Mouse (Mus musculus) liver, embryonic 13.5 days (tissue): ENCODE data around the gene Olfr692. TPM values are rescaled to one million over a fixed set of nuclear protein-coding genes. Genes with fewer than 3 reads are reported as not detected.

ENCODE experiments used
- ATAC-seq: fragments of 200-750 bp; cut with Nextera tagmentation; 2 replicates; pipeline ENCODE4 v1.8.0; 2017; ENCODE audit warnings: low read depth, mild to moderate bottlenecking, moderate number of reproducible peaks, moderate library complexity
- DNase-seq: peaks from one replicate; pipeline ENCODE4 v3.0.0; 2022
- H3K27ac ChIP-seq: fragments of 300-500 bp; sonication (generic); 2 replicates; pipeline ENCODE4 v1.5.1; 2015; ENCODE audit warnings: moderate library complexity, mild to moderate bottlenecking, inconsistent platforms
- H3K27me3 ChIP-seq: fragments of 300-500 bp; sonication (generic); 2 replicates; pipeline ENCODE4 v1.6.1; 2015; ENCODE audit warnings: mild to moderate bottlenecking, inconsistent platforms
- H3K36me3 ChIP-seq: fragments of 300-500 bp; sonication (generic); 2 replicates; pipeline ENCODE4 v1.6.1; 2015; ENCODE audit warnings: mild to moderate bottlenecking, inconsistent platforms
- H3K4me1 ChIP-seq: fragments of 300-500 bp; sonication (generic); replicated peaks from 2 replicates; pipeline ENCODE4 v1.6.1; 2015; ENCODE audit warnings: inconsistent platforms
- H3K4me2 ChIP-seq: fragments of 300-500 bp; sonication (generic); 2 replicates; pipeline ENCODE4 v1.6.1; 2015; ENCODE audit warnings: inconsistent platforms, mild to moderate bottlenecking, moderate library complexity
- H3K4me3 ChIP-seq: fragments of 300-500 bp; sonication (generic); replicated peaks from 2 replicates; pipeline ENCODE4 v1.5.1; 2015; ENCODE audit warnings: mild to moderate bottlenecking, inconsistent platforms
- H3K9ac ChIP-seq: fragments of 300-500 bp; sonication (generic); 2 replicates; pipeline ENCODE4 v1.6.1; 2015; ENCODE audit warnings: mild to moderate bottlenecking, inconsistent platforms
- H3K9me3 ChIP-seq: fragments of 300-500 bp; sonication (generic); replicated peaks from 2 replicates; pipeline ENCODE4 v1.6.1; 2016; ENCODE audit warnings: inconsistent platforms
- WGBS: fragments of 180-500 bp; shearing (Covaris S2); methylation state at CpG from one replicate; pipeline ENCODE4 v1.1.7; 2015; ENCODE audit not compliant: insufficient replicate concordance; 5-methylcytosine and 5-hydroxymethylcytosine counted together
- polyA plus RNA-seq: library from polyadenylated mRNA; unstranded; fragments of >200 nt; fragmentation: Nextera tagmentation; extraction: Ambion mirVana; gene quantifications from 2 replicates; pipeline ENCODE4 v1.2.1, GENCODE M21; 2015

Gene Olfr692
- polyA plus RNA-seq, 1 experiment from 2014 or later: not detected

- Histone ChIP-seq H3K4me3 (no peak overlapping the region), H3K4me2 (no peak overlapping the region), H3K36me3 (peaks cover 21% of the 10 kb centered on the region), H3K27ac (no peak overlapping the region), H3K9ac (no peak overlapping the region), H3K4me1 (peaks cover 6% of the 10 kb centered on the region), H3K9me3 (no peaks in the 10 kb centered on the region), H3K27me3 (no peaks in the 10 kb centered on the region)
- WGBS: 75% methylated on average over 3 of the region's 3 CpGs
- DNase-seq: no peak
- ATAC-seq: no peak
Observed at GRCm38 (mm10) chr7:105373976-105374375, 5.9 kb downstream of the Olfr692 start.

DNA sequence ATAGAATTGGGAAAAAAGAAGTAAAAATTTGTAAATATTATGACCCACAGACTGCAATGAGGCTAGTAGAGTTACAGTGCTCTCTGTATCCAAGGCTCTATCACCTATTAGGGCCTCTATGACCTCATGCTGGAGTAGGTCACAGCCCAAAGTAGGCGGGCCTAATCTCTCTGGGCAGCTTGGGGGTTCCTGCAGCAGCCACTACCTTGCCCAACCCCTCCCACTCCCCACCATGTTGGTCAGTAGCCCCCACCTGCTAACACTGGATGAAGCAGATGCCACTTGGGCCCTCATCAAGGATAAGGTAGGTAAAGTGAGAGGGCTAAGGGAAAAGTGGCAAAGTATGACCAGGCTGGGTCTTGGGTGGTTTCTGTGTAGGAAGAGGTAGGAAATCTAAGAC lies 6.8 kb downstream of the Olfr692 start, which contains the start of gene Gm5901:
TSS of gene Gm5901 (plus strand) at position 173 of the 400 bp plus-strand sequence.
- H3K36me3 ChIP-seq: peaks cover 30% of the 10 kb centered on the region
- 60% methylated on average over 1 of the region's 1 CpGs for WGBS
- H3K4me3 ChIP-seq: no peak within 1 kb of the TSS
- no peaks in the 10 kb centered on the region for H3K9me3 ChIP-seq
- no peak within 1 kb of the TSS for H3K4me2 ChIP-seq
- DNase-seq: no peak
- H3K27ac ChIP-seq: no peak within 1 kb of the TSS
- no peak for ATAC-seq
- H3K4me1 ChIP-seq: peaks cover 6% of the 10 kb centered on the region
- no peak within 1 kb of the TSS for H3K9ac ChIP-seq
- no peaks in the 10 kb centered on the region for H3K27me3 ChIP-seq

DNA sequence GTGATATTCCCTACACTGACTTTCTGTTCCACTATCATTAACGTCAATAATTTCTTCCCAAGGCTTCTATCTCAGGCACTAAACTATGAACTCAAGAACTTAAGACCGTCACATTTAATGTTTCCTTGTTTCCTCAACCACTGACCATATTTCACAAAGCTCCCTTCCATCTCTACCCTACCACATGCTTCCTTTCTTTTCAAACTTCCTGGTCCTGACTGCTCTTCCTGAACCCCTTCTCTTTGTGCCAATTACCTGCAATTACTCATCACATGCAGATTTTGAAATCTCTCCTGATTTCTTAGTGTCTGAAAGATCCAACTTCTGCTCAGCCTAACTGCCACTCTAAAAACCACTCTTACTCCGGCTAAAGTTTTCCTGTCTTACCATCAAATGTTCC lies 12.3 kb downstream of the Olfr692 start:
- no peaks in the 10 kb centered on the region for H3K4me1 ChIP-seq
- no peaks in the 10 kb centered on the region for H3K27me3 ChIP-seq
- H3K9me3 ChIP-seq: no peaks in the 10 kb centered on the region
- WGBS: 74% methylated on average over 3 of the region's 3 CpGs
- ATAC-seq (no peak), DNase-seq (no peak)
- no peak overlapping the region for H3K4me3 ChIP-seq
- H3K4me2 ChIP-seq: no peak overlapping the region
- H3K9ac ChIP-seq: no peak overlapping the region
- peaks cover 73% of the 10 kb centered on the region for H3K36me3 ChIP-seq
- no peak overlapping the region for H3K27ac ChIP-seq

DNA sequence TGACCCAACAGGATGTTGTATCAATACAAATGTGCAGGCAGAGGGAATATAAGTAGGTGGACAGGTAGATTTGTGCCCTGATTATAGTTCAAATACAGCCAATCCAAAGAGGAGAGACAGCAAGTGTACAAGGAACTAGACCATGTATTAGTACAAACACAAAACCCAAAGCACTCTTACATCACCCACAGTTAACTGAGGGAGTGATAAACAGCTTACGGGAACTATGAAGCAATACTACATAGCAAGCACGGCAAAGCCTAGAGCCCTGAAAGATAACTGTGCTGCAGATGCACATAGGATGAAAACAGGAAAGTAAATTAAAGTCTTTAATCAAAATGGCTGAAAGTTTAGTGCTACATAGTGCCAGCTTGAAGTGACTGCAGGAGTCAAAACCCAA lies 19.7 kb downstream of the Olfr692 start:
- no peak for DNase-seq
- Histone ChIP-seq H3K4me3 (no peak overlapping the region), H3K27me3 (no peaks in the 10 kb centered on the region), H3K4me1 (no peaks in the 10 kb centered on the region), H3K9me3 (no peaks in the 10 kb centered on the region), H3K4me2 (no peak overlapping the region), H3K36me3 (peaks cover 64% of the 10 kb centered on the region), H3K9ac (no peak overlapping the region), H3K27ac (no peak overlapping the region)
- WGBS: 81% methylated on average over 2 of the region's 2 CpGs
- ATAC-seq: no peak

- Histone ChIP-seq H3K4me2 (no peak overlapping the region), H3K36me3 (peaks cover 39% of the 10 kb centered on the region), H3K4me3 (no peak overlapping the region), H3K4me1 (no peaks in the 10 kb centered on the region), H3K27ac (no peak overlapping the region), H3K9ac (no peak overlapping the region), H3K27me3 (no peaks in the 10 kb centered on the region), H3K9me3 (no peaks in the 10 kb centered on the region)
- 78% methylated on average over 2 of the region's 2 CpGs for WGBS
- ATAC-seq: no peak
- no peak for DNase-seq
Observed at GRCm38 (mm10) chr7:105390236-105390635, 22.2 kb downstream of the Olfr692 start.

DNA sequence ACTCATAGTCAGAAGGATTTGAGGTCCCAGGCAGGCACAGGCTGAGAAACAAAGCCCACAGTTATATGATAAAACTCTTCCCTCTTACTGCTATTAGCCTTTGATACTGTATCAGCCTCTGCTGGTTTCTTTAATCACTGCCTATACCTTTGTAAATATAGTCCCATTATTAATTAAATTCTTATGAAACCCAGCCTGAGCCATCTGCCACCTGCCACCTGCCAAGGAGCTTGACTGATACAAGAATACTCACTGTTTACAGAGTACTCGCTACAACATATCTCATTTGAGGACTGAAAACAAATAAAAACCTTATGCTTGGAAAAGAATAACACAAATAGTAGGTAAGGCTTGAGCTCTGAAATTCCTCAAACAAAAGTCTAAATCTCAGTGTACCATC lies 26.6 kb downstream of the Olfr692 start:
- H3K27ac ChIP-seq: no peak overlapping the region
- H3K4me3 ChIP-seq: no peak overlapping the region
- peaks cover 22% of the 10 kb centered on the region for H3K4me1 ChIP-seq
- peaks cover 6% of the 10 kb centered on the region for H3K36me3 ChIP-seq
- DNase-seq (no peak), ATAC-seq (no peak)
- 82% methylated on average over 1 of the region's 1 CpGs for WGBS
- no peak overlapping the region for H3K4me2 ChIP-seq
- H3K27me3 ChIP-seq: no peaks in the 10 kb centered on the region
- no peak overlapping the region for H3K9ac ChIP-seq
- no peaks in the 10 kb centered on the region for H3K9me3 ChIP-seq

GRCm38 (mm10) chr7:105395131-105395820 lies 27.2 kb downstream of the Olfr692 start:
- no peak for ATAC-seq
- no peak for DNase-seq
- Histone ChIP-seq H3K4me2 (no peak overlapping the region), H3K9me3 (no peaks in the 10 kb centered on the region), H3K27me3 (no peaks in the 10 kb centered on the region), H3K4me3 (no peak overlapping the region), H3K36me3 (no peaks in the 10 kb centered on the region), H3K27ac (no peak overlapping the region), H3K9ac (no peak overlapping the region), H3K4me1 (peaks cover 22% of the 10 kb centered on the region)

- DNase-seq: no peak
- H3K36me3 ChIP-seq: no peaks in the 10 kb centered on the region
- ATAC-seq: no peak
- H3K27ac ChIP-seq: no peak overlapping the region
- H3K4me2 ChIP-seq: no peak overlapping the region
- H3K4me3 ChIP-seq: no peak overlapping the region
- no peak overlapping the region for H3K9ac ChIP-seq
- peaks cover 30% of the 10 kb centered on the region for H3K4me1 ChIP-seq
- H3K9me3 ChIP-seq: no peaks in the 10 kb centered on the region
- H3K27me3 ChIP-seq: no peaks in the 10 kb centered on the region
Observed at GRCm38 (mm10) chr7:105396126-105396525, 28.1 kb downstream of the Olfr692 start.

DNA sequence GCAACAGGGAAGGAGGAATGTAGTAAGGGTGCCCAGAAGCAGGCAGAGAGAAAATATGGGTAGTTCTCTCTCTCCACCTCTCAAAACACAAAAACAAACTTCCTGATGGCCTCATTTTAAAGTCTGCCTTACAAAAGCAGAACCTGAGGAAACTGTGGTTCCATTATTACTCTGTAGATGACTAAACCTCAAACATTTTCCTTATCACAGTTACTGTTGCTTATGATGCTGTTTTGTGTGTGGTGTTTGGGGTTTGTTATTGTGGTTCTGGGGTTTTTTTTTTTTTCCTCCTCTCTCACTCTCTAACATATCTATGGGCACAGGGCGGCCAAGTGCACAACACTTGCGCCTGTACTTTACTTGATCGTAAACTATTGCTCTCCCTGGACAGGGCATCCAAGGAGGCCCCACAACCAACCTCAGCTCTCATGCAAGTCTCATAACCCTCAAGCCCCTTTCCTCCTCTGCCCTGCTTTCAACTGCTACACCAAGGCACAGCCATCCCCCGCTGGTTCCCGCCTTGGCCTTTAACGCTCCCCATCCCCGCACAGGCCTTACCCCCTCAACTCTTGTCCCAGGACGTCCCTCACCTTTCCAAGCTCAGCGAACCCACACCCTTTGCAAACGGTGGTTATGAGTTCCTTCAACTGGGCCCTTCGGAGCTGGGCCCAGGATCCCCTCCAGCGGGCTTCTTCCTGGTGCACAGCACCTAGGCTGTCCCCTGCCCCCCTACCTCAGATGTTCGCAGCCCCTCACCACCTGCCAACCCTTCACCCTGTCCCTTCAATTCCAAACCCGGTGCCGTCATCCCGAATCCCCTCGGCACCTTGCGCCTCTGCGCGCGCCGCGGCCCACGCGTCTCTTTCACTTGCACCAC lies 31.3 kb downstream of the Olfr692 start:
- Histone ChIP-seq H3K36me3 (no peaks in the 10 kb centered on the region), H3K4me3 (peak overlapping the region; percentile 89), H3K9ac (peak overlapping the region; percentile 88), H3K27ac (peak overlapping the region; percentile 81), H3K27me3 (no peaks in the 10 kb centered on the region), H3K4me1 (peaks cover 31% of the 10 kb centered on the region), H3K4me2 (peak overlapping the region; percentile 90), H3K9me3 (no peaks in the 10 kb centered on the region)
- under 1% methylated on average over 25 of the region's 25 CpGs for WGBS
- DNase-seq (no peak), ATAC-seq (peak; percentile 0; the same call in 1 of the 2 replicates)

GRCm38 (mm10) chr7:105399935-105400624 lies 32.0 kb downstream of the Olfr692 start, which contains the start of gene Fam160a2:
TSS of gene Fam160a2 (minus strand) at chr7:105400054.
- Histone ChIP-seq H3K9me3 (no peaks in the 10 kb centered on the region), H3K27me3 (no peaks in the 10 kb centered on the region), H3K4me2 (peak within 1 kb of the TSS; percentile 90), H3K4me1 (peaks cover 31% of the 10 kb centered on the region), H3K4me3 (peak within 1 kb of the TSS; percentile 89), H3K36me3 (no peaks in the 10 kb centered on the region), H3K9ac (peak within 1 kb of the TSS; percentile 88), H3K27ac (peak within 1 kb of the TSS; percentile 91)
- DNase-seq (peak; percentile 99), ATAC-seq (peak; percentile 96)
- WGBS: under 1% methylated on average over 54 of the region's 55 CpGs

- ATAC-seq (no peak), DNase-seq (no peak)
- no peaks in the 10 kb centered on the region for H3K27me3 ChIP-seq
- no peaks in the 10 kb centered on the region for H3K36me3 ChIP-seq
- H3K4me3 ChIP-seq: no peak within 1 kb of the TSS
- no peak within 1 kb of the TSS for H3K4me2 ChIP-seq
- no peak within 1 kb of the TSS for H3K27ac ChIP-seq
- no peaks in the 10 kb centered on the region for H3K9me3 ChIP-seq
- H3K4me1 ChIP-seq: peaks cover 13% of the 10 kb centered on the region
- 57% methylated on average over 5 of the region's 5 CpGs for WGBS
- no peak within 1 kb of the TSS for H3K9ac ChIP-seq
Observed at GRCm38 (mm10) chr7:105404268-105404667, 36.2 kb downstream of the Olfr692 start, which contains the start of gene Cnga4. TSS of gene Cnga4 (plus strand) at chr7:105404568.
